Mouse (Mus musculus): ENCODE results near the gene Irx3. TPM values are rescaled to one million over a fixed set of nuclear protein-coding genes. Genes with fewer than 3 reads are reported as not detected.

Gene Irx3
- total and polyA plus RNA-seq, 3 experiments = 2.0 TPM; not detected in 2

GRCm38 (mm10) chr8:91799016-91799581 lies 2.8 kb downstream of the Irx3 start:
- Histone ChIP-seq H3K4me3 (ENCODE audit: low read depth, low read length) (no peak overlapping the region), H3K4me1 (ENCODE audit: insufficient read depth, low read depth, low read length) (no peaks in the 10 kb centered on the region), H3K36me3 (replicated peaks) (no peaks in the 10 kb centered on the region), H3K9me3 (replicated peaks) (peaks cover 83% of the 10 kb centered on the region), H3K27me3 (ENCODE audit: insufficient read depth, low read length) (no peaks in the 10 kb centered on the region)
- ATAC-seq (ENCODE audit: extremely low read depth, insufficient number of reproducible peaks, low FRiP score, poor library complexity, severe bottlenecking) (no peak), DNase-seq (ENCODE audit: low spot score) (no peak)
- TF ChIP-seq POLR2AphosphoS5 (IDR thresholded peaks at IDR 0.05; ENCODE audit: insufficient replicate concordance, low read depth, low read length) (no peak), CTCF (IDR thresholded peaks at IDR 0.05; ENCODE audit: low read depth, low read length) (no peak), GATA2 (IDR thresholded peaks at IDR 0.05; ENCODE audit: borderline replicate concordance, low read depth, low read length) (no peak), GATA1 (IDR thresholded peaks at IDR 0.05; ENCODE audit: borderline replicate concordance, low read length) (no peak), TAL1 (conservative IDR thresholded peaks at IDR 0.05; ENCODE audit: low read depth, low read length) (no peak)

GRCm38 (mm10) chr8:91797626-91798271 lies 4.1 kb downstream of the Irx3 start:
- peaks cover 80% of the 10 kb centered on the region for H3K9me3 ChIP-seq (replicated peaks)
- H3K36me3 ChIP-seq (replicated peaks) = no peaks in the 10 kb centered on the region
- no peaks in the 10 kb centered on the region for H3K27me3 ChIP-seq (ENCODE audit: insufficient read depth, low read length)
- no peaks in the 10 kb centered on the region for H3K4me1 ChIP-seq (ENCODE audit: insufficient read depth, low read depth, low read length)
- DNase-seq (ENCODE audit: low spot score) (no peak), ATAC-seq (ENCODE audit: extremely low read depth, insufficient number of reproducible peaks, low FRiP score, poor library complexity, severe bottlenecking) (no peak)
- H3K4me3 ChIP-seq (ENCODE audit: low read depth, low read length) = no peak overlapping the region
- TF ChIP-seq GATA2 (IDR thresholded peaks at IDR 0.05; ENCODE audit: borderline replicate concordance, low read depth, low read length) (no peak), CTCF (IDR thresholded peaks at IDR 0.05; ENCODE audit: low read depth, low read length) (no peak), TAL1 (conservative IDR thresholded peaks at IDR 0.05; ENCODE audit: low read depth, low read length) (no peak), GATA1 (IDR thresholded peaks at IDR 0.05; ENCODE audit: borderline replicate concordance, low read length) (no peak), POLR2AphosphoS5 (IDR thresholded peaks at IDR 0.05; ENCODE audit: insufficient replicate concordance, low read depth, low read length) (no peak)

DNA sequence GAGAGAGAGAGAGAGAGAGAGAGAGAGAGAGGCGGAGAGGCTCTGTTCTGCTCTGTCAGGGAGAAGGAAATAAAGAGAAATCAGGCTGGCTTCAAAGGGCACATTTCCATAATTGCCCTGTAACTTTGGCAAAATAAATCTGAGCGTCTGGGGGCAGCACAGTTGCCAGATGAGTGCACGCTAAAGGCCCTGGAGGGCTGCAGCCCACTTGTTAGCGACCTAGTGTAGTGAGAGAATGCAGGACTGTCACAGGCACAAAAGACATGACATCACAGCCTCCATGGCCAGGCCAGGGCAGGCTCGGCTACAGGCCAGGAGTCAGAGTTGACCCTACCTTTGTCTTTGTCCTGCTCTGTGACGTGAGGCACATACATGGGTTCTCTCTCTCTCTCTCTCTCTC lies 8.0 kb downstream of the Irx3 start:
- no peak overlapping the region for H3K4me3 ChIP-seq (ENCODE audit: low read depth, low read length)
- no peaks in the 10 kb centered on the region for H3K27me3 ChIP-seq (ENCODE audit: insufficient read depth, low read length)
- no peak for ATAC-seq (ENCODE audit: extremely low read depth, insufficient number of reproducible peaks, low FRiP score, poor library complexity, severe bottlenecking)
- no peak for TF ChIP-seq GATA1 (IDR thresholded peaks at IDR 0.05; ENCODE audit: borderline replicate concordance, low read length)
- no peak for TF ChIP-seq CTCF (IDR thresholded peaks at IDR 0.05; ENCODE audit: low read depth, low read length)
- no peak for TF ChIP-seq GATA2 (IDR thresholded peaks at IDR 0.05; ENCODE audit: borderline replicate concordance, low read depth, low read length)
- TF ChIP-seq TAL1 (conservative IDR thresholded peaks at IDR 0.05; ENCODE audit: low read depth, low read length) = no peak
- TF ChIP-seq POLR2AphosphoS5 (IDR thresholded peaks at IDR 0.05; ENCODE audit: insufficient replicate concordance, low read depth, low read length) = no peak
- H3K9me3 ChIP-seq (replicated peaks) = peaks cover 72% of the 10 kb centered on the region
- DNase-seq (ENCODE audit: low spot score) = no peak
- H3K4me1 ChIP-seq (ENCODE audit: insufficient read depth, low read depth, low read length) = no peaks in the 10 kb centered on the region
- no peaks in the 10 kb centered on the region for H3K36me3 ChIP-seq (replicated peaks)

DNA sequence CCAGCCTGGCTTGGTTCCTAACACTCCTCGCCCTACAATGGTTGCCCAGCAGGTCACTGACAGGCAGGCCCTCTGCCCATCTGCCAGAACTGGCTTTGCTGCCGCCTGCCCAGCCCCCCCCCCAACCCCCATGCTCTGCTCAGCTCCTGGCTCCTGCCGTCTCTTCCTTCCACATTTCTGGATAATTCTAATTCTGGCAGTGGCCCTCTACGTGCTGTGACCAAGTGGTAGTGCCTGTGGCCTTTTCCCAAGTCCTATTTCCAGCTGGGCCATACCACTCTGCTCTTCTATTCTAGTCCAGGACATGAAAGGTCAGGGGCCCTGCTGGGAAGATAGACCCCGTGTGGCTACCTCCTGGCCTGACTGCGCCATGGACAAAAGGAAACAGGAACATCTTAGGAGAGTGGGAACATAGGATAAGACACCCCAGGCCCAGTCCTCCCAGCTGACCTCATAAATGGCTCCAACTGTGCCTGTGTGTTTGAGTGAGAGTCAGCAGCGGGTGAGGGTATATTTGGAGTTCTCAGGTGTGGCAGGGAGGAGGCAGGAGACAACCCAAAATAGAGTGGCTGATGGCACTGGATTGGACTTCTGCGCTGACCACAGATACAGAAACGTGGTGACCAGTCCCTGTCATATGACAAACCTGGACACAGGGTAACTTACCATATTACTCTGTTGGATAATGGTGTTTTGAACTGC lies 14.5 kb downstream of the Irx3 start:
- DNase-seq (ENCODE audit: low spot score) (no peak), ATAC-seq (ENCODE audit: extremely low read depth, insufficient number of reproducible peaks, low FRiP score, poor library complexity, severe bottlenecking) (no peak)
- no peak overlapping the region for H3K4me3 ChIP-seq (ENCODE audit: low read depth, low read length)
- no peaks in the 10 kb centered on the region for H3K27me3 ChIP-seq (ENCODE audit: insufficient read depth, low read length)
- TF ChIP-seq TAL1 (conservative IDR thresholded peaks at IDR 0.05; ENCODE audit: low read depth, low read length) = no peak
- no peak for TF ChIP-seq GATA2 (IDR thresholded peaks at IDR 0.05; ENCODE audit: borderline replicate concordance, low read depth, low read length)
- no peak for TF ChIP-seq POLR2AphosphoS5 (IDR thresholded peaks at IDR 0.05; ENCODE audit: insufficient replicate concordance, low read depth, low read length)
- TF ChIP-seq CTCF (IDR thresholded peaks at IDR 0.05; ENCODE audit: low read depth, low read length) = no peak
- no peak for TF ChIP-seq GATA1 (IDR thresholded peaks at IDR 0.05; ENCODE audit: borderline replicate concordance, low read length)
- no peaks in the 10 kb centered on the region for H3K4me1 ChIP-seq (ENCODE audit: insufficient read depth, low read depth, low read length)
- H3K9me3 ChIP-seq (replicated peaks) = peaks cover 64% of the 10 kb centered on the region
- H3K36me3 ChIP-seq (replicated peaks) = no peaks in the 10 kb centered on the region

DNA sequence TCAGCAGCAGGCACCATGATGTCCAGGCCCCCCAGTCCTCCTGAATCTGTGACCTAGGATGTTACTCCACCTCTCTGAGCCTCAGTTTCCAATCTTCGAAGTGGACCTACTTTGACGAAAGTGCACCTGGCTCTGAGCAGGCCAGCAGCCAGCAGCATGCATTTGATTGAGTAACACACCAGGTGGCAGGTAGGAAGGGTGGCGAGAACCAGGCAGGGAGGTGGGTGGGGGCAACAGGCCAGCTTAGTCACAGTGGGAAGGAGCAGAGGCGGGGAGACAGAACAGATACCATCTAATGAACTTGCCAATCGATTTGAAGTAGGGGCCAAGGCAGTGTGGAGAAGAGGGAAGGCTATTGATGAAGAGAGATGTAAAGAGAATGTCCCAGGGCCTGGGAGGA lies 18.9 kb downstream of the Irx3 start:
- TF ChIP-seq TAL1 (conservative IDR thresholded peaks at IDR 0.05; ENCODE audit: low read depth, low read length) (no peak), CTCF (IDR thresholded peaks at IDR 0.05; ENCODE audit: low read depth, low read length) (no peak), POLR2AphosphoS5 (IDR thresholded peaks at IDR 0.05; ENCODE audit: insufficient replicate concordance, low read depth, low read length) (no peak), GATA1 (IDR thresholded peaks at IDR 0.05; ENCODE audit: borderline replicate concordance, low read length) (no peak), GATA2 (IDR thresholded peaks at IDR 0.05; ENCODE audit: borderline replicate concordance, low read depth, low read length) (no peak)
- DNase-seq (ENCODE audit: low spot score) = no peak
- H3K27me3 ChIP-seq (ENCODE audit: insufficient read depth, low read length) = no peaks in the 10 kb centered on the region
- no peak for ATAC-seq (ENCODE audit: extremely low read depth, insufficient number of reproducible peaks, low FRiP score, poor library complexity, severe bottlenecking)
- peaks cover 67% of the 10 kb centered on the region for H3K9me3 ChIP-seq (replicated peaks)
- no peaks in the 10 kb centered on the region for H3K36me3 ChIP-seq (replicated peaks)
- no peak overlapping the region for H3K4me3 ChIP-seq (ENCODE audit: low read depth, low read length)
- no peaks in the 10 kb centered on the region for H3K4me1 ChIP-seq (ENCODE audit: insufficient read depth, low read depth, low read length)

GRCm38 (mm10) chr8:91782201-91782600 lies 19.7 kb downstream of the Irx3 start:
- DNase-seq (ENCODE audit: low spot score) (no peak), ATAC-seq (ENCODE audit: extremely low read depth, insufficient number of reproducible peaks, low FRiP score, poor library complexity, severe bottlenecking) (no peak)
- no peak overlapping the region for H3K4me3 ChIP-seq (ENCODE audit: low read depth, low read length)
- no peak for TF ChIP-seq POLR2AphosphoS5 (IDR thresholded peaks at IDR 0.05; ENCODE audit: insufficient replicate concordance, low read depth, low read length)
- no peaks in the 10 kb centered on the region for H3K4me1 ChIP-seq (ENCODE audit: insufficient read depth, low read depth, low read length)
- no peaks in the 10 kb centered on the region for H3K27me3 ChIP-seq (ENCODE audit: insufficient read depth, low read length)
- H3K36me3 ChIP-seq (replicated peaks) = no peaks in the 10 kb centered on the region
- peaks cover 65% of the 10 kb centered on the region for H3K9me3 ChIP-seq (replicated peaks)

Data from G1E (cell line).